Mouse (Mus musculus) midbrain, embryonic 16.5 days (tissue): ENCODE results near the gene Gm20388. TPM values are rescaled to one million over a fixed set of nuclear protein-coding genes. Genes with fewer than 3 reads are reported as not detected.

Source experiments
- ATAC-seq: fragments of 200-750 bp; cut with Nextera tagmentation; 2 replicates; pipeline ENCODE4 v1.8.0; 2017; ENCODE audit warnings: moderate TSS enrichment
- H3K27ac ChIP-seq: fragments of 300-500 bp; sonication (generic); 2 replicates; pipeline ENCODE4 v1.5.1; 2014; ENCODE audit warnings: mild to moderate bottlenecking, low read length, mixed read lengths
- H3K27me3 ChIP-seq: fragments of 300-500 bp; sonication (generic); 2 replicates; pipeline ENCODE4 v1.6.1; 2014; ENCODE audit warnings: low read depth, low read length, mixed read lengths; ENCODE audit not compliant: control insufficient read depth, insufficient read depth
- H3K36me3 ChIP-seq: fragments of 300-500 bp; sonication (generic); 2 replicates; pipeline ENCODE4 v1.6.1; 2014; ENCODE audit warnings: mild to moderate bottlenecking, low read length, moderate library complexity, mixed read lengths; ENCODE audit not compliant: control insufficient read depth, insufficient read depth
- H3K4me1 ChIP-seq: fragments of 300-500 bp; sonication (generic); 2 replicates; pipeline ENCODE4 v1.6.1; 2014; ENCODE audit warnings: mild to moderate bottlenecking, low read length, mixed read lengths; ENCODE audit not compliant: control insufficient read depth, insufficient read depth
- H3K4me2 ChIP-seq: fragments of 300-500 bp; sonication (generic); 2 replicates; pipeline ENCODE4 v1.6.1; 2014; ENCODE audit warnings: mild to moderate bottlenecking, low read length, mixed read lengths
- H3K4me3 ChIP-seq: fragments of 300-500 bp; sonication (generic); 2 replicates; pipeline ENCODE4 v1.5.1; 2014; ENCODE audit warnings: low read depth, mild to moderate bottlenecking, low read length, moderate library complexity, mixed read lengths
- H3K9ac ChIP-seq: fragments of 300-500 bp; sonication (generic); 2 replicates; pipeline ENCODE4 v1.6.1; 2014; ENCODE audit warnings: low read depth, low read length, mixed read lengths
- H3K9me3 ChIP-seq: fragments of 300-500 bp; sonication (generic); replicated peaks from 2 replicates; pipeline ENCODE4 v1.6.1; 2014; ENCODE audit warnings: mild to moderate bottlenecking, low read length, mixed read lengths; ENCODE audit not compliant: control insufficient read depth, poor library complexity, severe bottlenecking
- WGBS: fragments of 180-500 bp; shearing (Covaris S2); extraction: QIAGEN DNeasy Blood & Tissue Kit; methylation state at CpG from one replicate; pipeline ENCODE4 v1.1.7; 2014; 5-methylcytosine and 5-hydroxymethylcytosine counted together
- polyA plus RNA-seq: library from polyadenylated mRNA; unstranded; fragments of >200 nt; fragmentation: Nextera tagmentation; extraction: Ambion mirVana; gene quantifications from 2 replicates; pipeline ENCODE4 v1.2.1, GENCODE M21; 2015

Gm20388 gene
- polyA plus RNA-seq, 1 experiment from 2014 or later: 7.5 TPM

- H3K4me3 ChIP-seq: no peak overlapping the region
- H3K9me3 ChIP-seq: no peaks in the 10 kb centered on the region
- no peak overlapping the region for H3K27ac ChIP-seq
- no peak overlapping the region for H3K4me2 ChIP-seq
- WGBS: 85% methylated on average over 7 of the region's 7 CpGs
- no peaks in the 10 kb centered on the region; the same call in 1 of the 2 replicates for H3K27me3 ChIP-seq
- H3K4me1 ChIP-seq: peaks cover 32% of the 10 kb centered on the region
- H3K9ac ChIP-seq: no peak overlapping the region
- no peaks in the 10 kb centered on the region for H3K36me3 ChIP-seq
- ATAC-seq: no peak
Measured at GRCm38 (mm10) chr8:120401712-120402111, 491.1 kb downstream of the Gm20388 start.

GRCm38 (mm10) chr8:120403606-120404269, 493.1 kb downstream of the Gm20388 start:
- H3K27me3 ChIP-seq: no peaks in the 10 kb centered on the region; the same call in 1 of the 2 replicates
- H3K4me2 ChIP-seq: no peak overlapping the region
- H3K9me3 ChIP-seq: no peaks in the 10 kb centered on the region
- ATAC-seq: no peak
- H3K4me1 ChIP-seq: peaks cover 17% of the 10 kb centered on the region
- H3K4me3 ChIP-seq: no peak overlapping the region
- WGBS: 79% methylated on average over 7 of the region's 7 CpGs
- H3K27ac ChIP-seq: no peak overlapping the region
- H3K36me3 ChIP-seq: no peaks in the 10 kb centered on the region
- no peak overlapping the region for H3K9ac ChIP-seq

GRCm38 (mm10) chr8:120404609-120405036, 494.0 kb downstream of the Gm20388 start:
- Histone ChIP-seq H3K27ac (no peak overlapping the region), H3K4me2 (no peak overlapping the region), H3K4me3 (no peak overlapping the region), H3K9me3 (no peaks in the 10 kb centered on the region), H3K27me3 (no peaks in the 10 kb centered on the region; the same call in 1 of the 2 replicates), H3K9ac (no peak overlapping the region), H3K4me1 (peaks cover 10% of the 10 kb centered on the region; the same call in 1 of the 2 replicates), H3K36me3 (no peaks in the 10 kb centered on the region)
- ATAC-seq: no peak
- 41% methylated on average over 7 of the region's 7 CpGs for WGBS

DNA sequence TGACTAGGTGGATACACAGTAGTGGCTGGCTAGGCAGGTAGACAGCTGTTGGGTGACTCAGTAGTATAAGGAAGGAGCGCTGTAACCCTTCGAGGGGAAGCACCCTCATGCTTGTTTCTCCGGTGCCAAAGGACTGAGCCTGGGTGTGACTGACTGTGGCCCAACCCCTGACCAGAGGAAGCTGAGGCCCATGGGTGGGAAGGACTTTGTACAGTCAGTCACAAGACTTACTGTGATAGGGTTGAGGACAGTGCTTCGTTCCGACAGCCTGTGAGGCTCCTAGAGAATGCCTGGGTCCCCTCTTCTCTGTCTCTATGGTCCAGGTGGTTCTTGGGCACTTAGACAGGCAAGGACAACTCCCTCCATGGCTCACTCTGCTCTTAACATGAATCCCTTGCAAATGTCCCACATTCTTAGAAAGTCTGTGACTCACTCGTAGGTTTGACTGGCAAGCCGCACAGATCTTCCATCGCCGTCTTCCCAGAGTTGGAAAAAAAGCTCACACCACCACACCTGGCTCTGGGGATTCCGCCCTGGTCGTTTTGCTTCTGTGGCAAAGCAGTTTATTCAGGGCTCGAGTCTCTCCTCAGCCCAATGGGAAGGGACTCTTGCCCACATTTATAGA, 495.5 kb downstream of the Gm20388 start:
- H3K27ac ChIP-seq: no peak overlapping the region
- no peak overlapping the region for H3K4me2 ChIP-seq
- no peak overlapping the region for H3K9ac ChIP-seq
- H3K9me3 ChIP-seq: no peaks in the 10 kb centered on the region
- H3K36me3 ChIP-seq: no peaks in the 10 kb centered on the region
- peaks cover 13% of the 10 kb centered on the region for H3K4me1 ChIP-seq
- ATAC-seq: no peak
- H3K4me3 ChIP-seq: no peak overlapping the region
- no peaks in the 10 kb centered on the region; the same call in 1 of the 2 replicates for H3K27me3 ChIP-seq
- WGBS: 91% methylated on average over 12 of the region's 12 CpGs

GRCm38 (mm10) chr8:120407701-120408240, 497.1 kb downstream of the Gm20388 start:
- WGBS: 15% methylated on average over 9 of the region's 9 CpGs
- Histone ChIP-seq H3K4me3 (no peak overlapping the region), H3K27ac (no peak overlapping the region), H3K4me1 (peaks cover 29% of the 10 kb centered on the region), H3K9ac (no peak overlapping the region), H3K4me2 (no peak overlapping the region), H3K27me3 (no peaks in the 10 kb centered on the region; the same call in 1 of the 2 replicates), H3K36me3 (no peaks in the 10 kb centered on the region), H3K9me3 (no peaks in the 10 kb centered on the region)
- ATAC-seq: no peak; the same call in 1 of the 2 replicates

- Histone ChIP-seq H3K4me2 (no peak overlapping the region), H3K9ac (no peak overlapping the region), H3K4me3 (no peak overlapping the region), H3K27me3 (no peaks in the 10 kb centered on the region; the same call in 1 of the 2 replicates), H3K27ac (no peak overlapping the region), H3K4me1 (peaks cover 37% of the 10 kb centered on the region), H3K9me3 (no peaks in the 10 kb centered on the region), H3K36me3 (no peaks in the 10 kb centered on the region)
- ATAC-seq: no peak
- 40% methylated on average over 14 of the region's 14 CpGs for WGBS
Measured at GRCm38 (mm10) chr8:120408241-120409215, 497.9 kb downstream of the Gm20388 start.

DNA sequence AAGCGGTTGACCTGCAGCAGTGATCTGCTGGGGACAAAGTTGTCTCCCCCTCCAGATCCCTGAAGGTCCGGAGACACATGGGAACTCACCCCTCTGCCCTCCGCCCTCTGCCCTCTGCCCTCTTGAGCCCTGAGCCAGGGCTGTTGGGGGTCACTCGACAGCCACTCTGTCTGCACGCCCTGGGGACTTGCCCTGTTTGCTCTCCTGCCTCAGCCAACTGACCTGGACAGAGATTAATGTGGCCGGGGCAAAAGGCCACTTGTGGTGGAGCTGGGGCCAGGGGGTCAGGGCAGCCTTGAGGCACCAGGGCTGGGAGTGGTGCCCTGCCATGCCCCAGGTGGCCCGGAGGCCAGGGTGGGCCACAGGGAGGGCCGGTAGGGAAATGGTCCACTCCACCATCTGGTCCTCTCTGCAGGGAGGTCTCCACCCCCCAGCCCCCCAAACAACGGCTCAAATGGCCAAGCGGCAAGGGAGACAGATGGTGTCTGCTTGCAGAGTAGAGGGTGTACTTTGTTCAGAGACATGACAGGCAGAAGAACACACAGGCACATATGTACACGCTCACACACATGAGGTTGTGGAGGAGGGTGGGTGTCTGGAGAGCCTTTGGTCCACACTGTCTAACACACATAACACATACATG, 498.9 kb downstream of the Gm20388 start:
- H3K27me3 ChIP-seq: no peaks in the 10 kb centered on the region; the same call in 1 of the 2 replicates
- H3K4me3 ChIP-seq: no peak overlapping the region
- H3K9ac ChIP-seq: no peak overlapping the region
- 39% methylated on average over 11 of the region's 11 CpGs for WGBS
- no peak overlapping the region for H3K4me2 ChIP-seq
- H3K27ac ChIP-seq: no peak overlapping the region
- no peaks in the 10 kb centered on the region for H3K9me3 ChIP-seq
- no peaks in the 10 kb centered on the region for H3K36me3 ChIP-seq
- H3K4me1 ChIP-seq: peaks cover 44% of the 10 kb centered on the region
- no peak for ATAC-seq

GRCm38 (mm10) chr8:120411059-120411458, 500.4 kb downstream of the Gm20388 start:
- no peak; the same call in 1 of the 2 replicates for ATAC-seq
- 20% methylated on average over 14 of the region's 14 CpGs for WGBS
- H3K9me3 ChIP-seq: no peaks in the 10 kb centered on the region
- H3K4me1 ChIP-seq: peaks cover 51% of the 10 kb centered on the region
- H3K27me3 ChIP-seq: no peaks in the 10 kb centered on the region; the same call in 1 of the 2 replicates
- H3K36me3 ChIP-seq: no peaks in the 10 kb centered on the region
- H3K9ac ChIP-seq: peak overlapping the region; percentile 4; the same call in 1 of the 2 replicates
- H3K4me2 ChIP-seq: no peak overlapping the region
- peak overlapping the region; percentile 53 for H3K27ac ChIP-seq
- no peak overlapping the region for H3K4me3 ChIP-seq
